ENCODE assay signal across 16 mouse cellular contexts in the genomic region with DNA sequence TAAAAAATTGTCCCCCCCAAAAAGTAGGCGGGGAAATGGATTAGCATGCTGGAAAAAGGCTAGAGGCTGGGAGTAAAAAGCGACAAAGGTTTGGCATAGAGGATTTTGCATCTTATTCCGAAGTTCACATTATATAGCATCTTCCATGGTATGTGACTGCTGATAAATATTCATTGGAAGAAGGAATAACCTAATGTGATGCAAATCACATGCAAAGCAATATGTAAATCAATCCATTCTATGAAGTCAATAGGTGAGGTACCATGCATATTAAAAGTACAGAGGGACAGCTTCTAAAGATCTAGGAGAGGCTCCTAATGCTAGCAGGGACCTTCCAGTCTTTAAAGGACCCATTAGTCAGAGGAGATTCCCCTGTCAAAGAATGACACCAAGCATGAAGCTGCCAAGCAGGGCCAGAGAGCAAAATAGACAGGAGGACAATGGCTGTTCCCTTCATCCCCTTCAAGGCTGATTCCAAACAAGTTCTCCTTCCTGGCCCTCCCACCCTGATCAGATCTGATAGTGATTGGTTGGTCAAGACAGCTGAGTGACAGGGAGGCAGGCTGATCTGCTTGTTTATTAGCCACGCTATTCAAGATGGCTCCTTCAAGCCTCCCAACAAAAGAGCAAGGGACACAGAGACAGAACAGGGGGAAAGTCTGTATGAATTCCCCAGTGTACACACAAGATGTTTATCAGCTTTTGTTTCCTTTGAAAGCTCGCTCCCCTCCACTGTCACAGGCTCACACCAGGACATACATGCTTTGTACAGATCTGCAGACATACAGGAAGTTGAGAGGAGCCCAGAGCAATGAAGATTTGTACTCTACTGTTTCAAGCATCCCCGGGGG. TPM values are rescaled to one million over a fixed set of nuclear protein-coding genes. Genes with fewer than 3 reads are reported as not detected.
DNase-seq lines count a peak whose midpoint lies in the region; ATAC-seq lines count a peak whose summit lies in the region.
"Had no signal": no experiment of that assay in that cellular context is flagged by ENCODE, and none has a peak within 500 bp of the region (broad histone marks: within the 10 kb centered on the region; RNA-seq: fewer than 3 reads in every experiment).

No protein-coding gene starts in this region.

- no peaks in the 10 kb centered on the region for H3K9me3 ChIP-seq in embryonic facial prominence, embryonic 10.5 days
- no peaks in the 10 kb centered on the region for H3K9me3 ChIP-seq in forebrain, embryonic 16.5 days (ENCODE audit: control insufficient read depth, low read length)
- H3K9me3 ChIP-seq: limb, embryonic 13.5 days had no signal

- H3K4me1 ChIP-seq in embryonic facial prominence, embryonic 10.5 days = peaks cover 36% of the 10 kb centered on the region
- no peaks in the 10 kb centered on the region; the same call in 1 of the 2 replicates for H3K4me1 ChIP-seq in forebrain, embryonic 16.5 days (replicated peaks; ENCODE audit: control insufficient read depth, insufficient read depth, low read length)
- H3K4me1 ChIP-seq: limb, embryonic 13.5 days had no signal

- H3K4me3 ChIP-seq in embryonic facial prominence, embryonic 10.5 days = no peak overlapping the region
- no peak overlapping the region for H3K4me3 ChIP-seq in forebrain, embryonic 16.5 days (replicated peaks; ENCODE audit: low read length)
- H3K4me3 ChIP-seq: gastrocnemius, adult 2 months; limb, embryonic 13.5 days had no signal

- 57% methylated on average over 6 of the region's 6 CpGs for WGBS in embryonic facial prominence, embryonic 10.5 days
- 72% methylated on average over 6 of the region's 6 CpGs for WGBS in forebrain, embryonic 16.5 days

- ATAC-seq in forebrain, embryonic 16.5 days = peak; percentile 71

- H3K27me3 ChIP-seq in embryonic facial prominence, embryonic 10.5 days (replicated peaks; ENCODE audit: low read depth, poor library complexity, severe bottlenecking) = no peaks in the 10 kb centered on the region
- H3K27me3 ChIP-seq in forebrain, embryonic 16.5 days (replicated peaks; ENCODE audit: control insufficient read depth, insufficient read depth, low read length) = no peaks in the 10 kb centered on the region
- H3K27me3 ChIP-seq: CH12.LX; limb, embryonic 13.5 days had no signal

- H3K27ac ChIP-seq in embryonic facial prominence, embryonic 10.5 days (replicated peaks) = peak overlapping the region; percentile 76
- no peak overlapping the region for H3K27ac ChIP-seq in forebrain, embryonic 16.5 days (ENCODE audit: low read length)
- H3K27ac ChIP-seq: gastrocnemius, adult 2 months; limb, embryonic 13.5 days had no signal

- no peaks in the 10 kb centered on the region for H3K36me3 ChIP-seq in embryonic facial prominence, embryonic 10.5 days (replicated peaks)
- no peaks in the 10 kb centered on the region for H3K36me3 ChIP-seq in forebrain, embryonic 16.5 days (ENCODE audit: control insufficient read depth, insufficient read depth)
- H3K36me3 ChIP-seq: limb, embryonic 13.5 days had no signal

- no peak overlapping the region for H3K4me2 ChIP-seq in forebrain, embryonic 16.5 days (ENCODE audit: low read length)
- H3K4me2 ChIP-seq: limb, embryonic 13.5 days had no signal

- no peak overlapping the region for H3K9ac ChIP-seq in forebrain, embryonic 16.5 days (replicated peaks; ENCODE audit: low read depth, low read length)
- H3K9ac ChIP-seq: limb, embryonic 13.5 days had no signal

- peak; percentile 61 for DNase-seq in embryonic facial prominence, embryonic 10.5 days (ENCODE audit: low spot score)
- DNase-seq in mesoderm, embryonic 11.5 days (ENCODE audit: low read depth, low spot score) = peak; percentile 54
- DNase-seq in yolk sac, embryonic 10.5 days (ENCODE audit: low spot score) = peak; percentile 6
- DNase-seq in urinary bladder, adult 18-20 months (ENCODE audit: low spot score in 2 of 2) = no peak
- no peak for DNase-seq in left cerebral cortex, adult 18-20 months (ENCODE audit: low spot score in 2 of 2)
- DNase-seq in adrenal gland, postnatal 25 days = no peak
- DNase-seq: cerebellum, postnatal 10 days; gastrocnemius, adult 2 months; heart, postnatal 36 days; kidney, adult 2 months; lung, adult 18-20 months; thymus, postnatal 25 days had no signal

RNA-seq across cellular contexts. Expression of gene Sox9, which starts 44.4 kb away (rescaled TPM):
- 108 and 112 TPM in 2 replicates for polyA plus RNA-seq in embryonic facial prominence, embryonic 10.5 days (2016; fragmentation: Nextera tagmentation; extraction: Ambion mirVana)
- 48.4 and 60.3 TPM in 2 replicates for polyA plus RNA-seq in forebrain, embryonic 16.5 days (2015; fragmentation: Nextera tagmentation; extraction: Ambion mirVana)
- total RNA-seq in left cerebral cortex, adult 18-20 months (2021) = 10 to 100 TPM; 22.8 to 24.2 TPM
- 0.97 and 1.7 TPM in 2 replicates for total RNA-seq in adrenal gland, postnatal 25 days (2021)
- total RNA-seq: CH12.LX; megakaryocyte progenitor cell, adult 5-6 weeks had no signal

Comparison
In these comparisons a context has a peak if more than half of its experiments do, and no peak if none do; other contexts are left out.
1. DNase-seq: peak in embryonic facial prominence, embryonic 10.5 days (single experiment), mesoderm, embryonic 11.5 days (single experiment) and yolk sac, embryonic 10.5 days (single experiment); none in urinary bladder, adult 18-20 months (0 of 2), left cerebral cortex, adult 18-20 months (0 of 2) and adrenal gland, postnatal 25 days (single experiment).